Mouse (Mus musculus) heart, adult 2 months (tissue): ENCODE measurements at regions not wholly inside any gene's neighbourhood (a gene's known extent, or its start where the extent isn't known, plus 50 kb on each side); places are given as distances from the start of the nearest gene placed in this dataset.

ENCODE experiments used
- DNase-seq, 2 experiments: peaks; one replicate each; pipeline ENCODE4 v3.0.0; 2021
- H3K27ac ChIP-seq: fragments of 200-600 bp; 2 replicates; pipeline ENCODE4 v1.8.1; 2022
- H3K27me3 ChIP-seq: fragments of 200-500 bp; 2 replicates; pipeline ENCODE4 v1.6.1; 2012; ENCODE audit warnings: mild to moderate bottlenecking, low read length, inconsistent platforms, mixed read lengths; ENCODE audit not compliant: control insufficient read depth, insufficient read depth
- H3K36me3 ChIP-seq: fragments of 200-500 bp; 2 replicates; pipeline ENCODE4 v1.6.1; 2012; ENCODE audit warnings: low read length, inconsistent platforms; ENCODE audit not compliant: control insufficient read depth, insufficient read depth
- H3K4me1 ChIP-seq: fragments of 200-500 bp; 2 replicates; pipeline ENCODE4 v1.6.1; 2011; ENCODE audit warnings: low read length; ENCODE audit not compliant: control insufficient read depth, insufficient read depth
- H3K4me3 ChIP-seq: fragments of 200-600 bp; 2 replicates; pipeline ENCODE4 v1.8.1; 2022
- H3K79me2 ChIP-seq: fragments of 200-500 bp; replicated peaks from 2 replicates; pipeline ENCODE4 v1.6.1; 2012; ENCODE audit warnings: mild to moderate bottlenecking, inconsistent platforms, low read length, moderate library complexity, mixed read lengths; ENCODE audit not compliant: control insufficient read depth, insufficient read depth
- H3K9ac ChIP-seq: fragments of 200-500 bp; 2 replicates; pipeline ENCODE4 v1.6.1; 2012; ENCODE audit warnings: low read depth, mild to moderate bottlenecking, control low read depth, inconsistent platforms, low read length, mixed read lengths
- CTCF ChIP-seq: fragments of 200-600 bp; IDR thresholded peaks from 2 replicates; pipeline ENCODE4 v1.8.1; 2022; ENCODE audit warnings: antibody characterized with exemption, mild to moderate bottlenecking, moderate library complexity
- EP300 ChIP-seq: fragments of 200-500 bp; IDR thresholded peaks from 2 replicates; pipeline ENCODE4 v1.6.1; 2011; ENCODE audit warnings: low read depth, low read length, control low read depth; ENCODE audit not compliant: insufficient read depth
- POLR2A ChIP-seq: fragments of 200-500 bp; IDR thresholded peaks from 2 replicates; pipeline ENCODE4 v1.6.1; 2011; ENCODE audit warnings: mild to moderate bottlenecking, low read depth, low read length, control low read depth; ENCODE audit not compliant: insufficient read depth
- WGBS: fragments of 180-500 bp; shearing (Covaris S2); methylation state at CpG from one replicate; pipeline ENCODE4 v1.1.7; 2018; 5-methylcytosine and 5-hydroxymethylcytosine counted together
- intact Hi-C: fragments of 180-260 bp; cut with DNase I; formaldehyde crosslinking; loops from one replicate; pipeline ENCODE4 v1.15.1; 2025

DNA sequence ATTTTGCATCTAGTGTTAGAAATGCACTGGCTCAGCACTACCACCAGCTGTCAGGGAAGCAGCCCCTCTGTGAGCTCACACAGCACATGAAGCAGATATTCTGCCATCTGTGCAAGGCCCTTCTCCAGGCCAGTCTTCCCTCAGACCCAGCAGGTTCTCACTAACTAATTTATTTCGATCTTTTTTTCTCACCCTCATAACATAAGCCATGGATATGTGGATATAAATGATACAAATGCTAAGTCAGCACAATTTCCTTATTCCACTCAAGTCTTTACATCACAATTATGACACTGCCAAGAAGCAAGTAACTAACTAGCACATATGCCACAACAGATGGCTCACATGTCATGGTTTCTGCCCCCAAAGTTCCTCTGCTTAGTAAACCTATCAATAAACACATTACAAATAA lies 182.3 kb upstream of the Sptlc3 start:
- Histone ChIP-seq H3K9ac (no peak overlapping the region), H3K4me1 (no peaks in the 10 kb centered on the region), H3K27me3 (no peaks in the 10 kb centered on the region), H3K79me2 (no peaks in the 10 kb centered on the region), H3K4me3 (no peak overlapping the region), H3K27ac (no peak overlapping the region), H3K36me3 (no peaks in the 10 kb centered on the region)
- no peak for DNase-seq
- intact Hi-C loops, result no loop called here
- 63% methylated on average over 1 of the region's 1 CpGs for WGBS
- TF ChIP-seq CTCF, result no peak
- no peak for TF ChIP-seq POLR2A
- TF ChIP-seq EP300, result no peak

DNA sequence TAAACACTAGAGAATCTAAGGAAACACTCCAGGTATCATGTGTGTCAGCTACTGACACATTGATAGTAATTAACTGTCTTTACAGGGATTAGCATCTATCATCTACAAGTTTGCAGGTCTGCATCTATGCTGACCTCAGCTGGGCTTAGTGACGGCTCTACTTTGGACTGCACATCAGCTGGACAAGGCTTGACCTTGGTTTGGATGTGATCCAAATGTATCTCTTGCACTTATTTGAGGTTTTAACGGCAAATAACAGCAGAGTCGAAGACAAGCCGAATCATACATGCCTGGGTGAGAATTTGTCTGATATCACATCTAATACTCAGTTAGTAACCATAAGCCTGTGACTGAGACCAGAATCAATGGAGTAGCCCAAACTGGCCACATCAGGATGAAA lies 181.7 kb upstream of the Sptlc3 start:
- no peak overlapping the region for H3K9ac ChIP-seq
- no peak overlapping the region for H3K4me3 ChIP-seq
- H3K4me1 ChIP-seq, result no peaks in the 10 kb centered on the region
- H3K27ac ChIP-seq, result no peak overlapping the region
- no peaks in the 10 kb centered on the region for H3K79me2 ChIP-seq
- TF ChIP-seq CTCF (no peak), EP300 (no peak), POLR2A (no peak)
- no peak for DNase-seq
- no peaks in the 10 kb centered on the region for H3K36me3 ChIP-seq
- intact Hi-C loops, result no loop called here
- no peaks in the 10 kb centered on the region for H3K27me3 ChIP-seq
- WGBS, result 64% methylated on average over 4 of the region's 4 CpGs

DNA sequence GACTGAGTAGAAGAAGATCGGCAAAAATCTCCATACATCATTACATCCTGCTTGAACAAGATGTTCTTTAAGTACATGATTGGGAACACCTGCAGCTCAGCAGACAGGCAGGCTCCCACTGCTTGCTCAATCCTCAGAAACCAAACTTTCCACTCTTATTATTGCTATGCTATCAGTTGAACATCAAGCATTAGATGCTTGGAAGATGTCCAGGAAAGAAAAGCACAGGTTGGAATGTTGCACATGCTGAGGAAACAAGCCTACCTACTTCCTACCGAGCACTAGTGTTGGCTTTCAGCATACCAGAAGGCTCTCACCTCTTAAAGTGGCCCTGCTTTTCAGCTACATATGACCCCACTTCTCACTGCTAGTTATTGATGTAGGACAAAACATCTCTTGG lies 171.2 kb upstream of the Sptlc3 start:
- Histone ChIP-seq H3K27ac (no peak overlapping the region), H3K36me3 (no peaks in the 10 kb centered on the region), H3K4me3 (no peak overlapping the region), H3K27me3 (no peaks in the 10 kb centered on the region), H3K4me1 (no peaks in the 10 kb centered on the region; the same call in 1 of the 2 replicates), H3K9ac (no peak overlapping the region), H3K79me2 (no peaks in the 10 kb centered on the region)
- intact Hi-C loops, result no loop called here
- TF ChIP-seq CTCF, result no peak
- WGBS, result 42% methylated on average over 2 of the region's 2 CpGs
- no peak for DNase-seq

DNA sequence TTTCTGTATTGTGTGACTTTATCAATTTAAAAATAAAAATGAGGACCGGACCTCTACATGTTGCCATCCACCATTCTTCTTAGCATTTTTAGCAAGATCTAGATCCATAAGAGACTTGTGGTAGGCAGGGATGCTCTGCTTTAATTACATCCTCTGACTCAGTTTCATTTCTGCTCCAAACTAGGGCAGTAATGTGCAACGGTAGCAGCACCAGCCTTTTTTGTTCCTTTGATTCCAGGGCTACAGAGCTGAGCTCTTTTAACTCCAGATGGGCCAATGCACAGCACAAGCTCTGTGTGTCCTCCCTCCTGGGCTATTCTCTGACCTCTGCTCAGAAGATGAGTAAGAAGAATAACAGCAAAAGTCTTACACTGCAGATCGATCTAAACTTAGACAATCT lies 168.2 kb upstream of the Sptlc3 start:
- TF ChIP-seq EP300 (no peak), POLR2A (no peak), CTCF (no peak)
- WGBS, result 70% methylated on average over 3 of the region's 3 CpGs
- no peak overlapping the region for H3K9ac ChIP-seq
- H3K27me3 ChIP-seq, result no peaks in the 10 kb centered on the region
- no peak overlapping the region for H3K27ac ChIP-seq
- H3K4me1 ChIP-seq, result no peaks in the 10 kb centered on the region; the same call in 1 of the 2 replicates
- no peak overlapping the region for H3K4me3 ChIP-seq
- no peak for DNase-seq
- intact Hi-C loops, result no loop called here
- no peaks in the 10 kb centered on the region for H3K36me3 ChIP-seq
- H3K79me2 ChIP-seq, result no peaks in the 10 kb centered on the region

DNA sequence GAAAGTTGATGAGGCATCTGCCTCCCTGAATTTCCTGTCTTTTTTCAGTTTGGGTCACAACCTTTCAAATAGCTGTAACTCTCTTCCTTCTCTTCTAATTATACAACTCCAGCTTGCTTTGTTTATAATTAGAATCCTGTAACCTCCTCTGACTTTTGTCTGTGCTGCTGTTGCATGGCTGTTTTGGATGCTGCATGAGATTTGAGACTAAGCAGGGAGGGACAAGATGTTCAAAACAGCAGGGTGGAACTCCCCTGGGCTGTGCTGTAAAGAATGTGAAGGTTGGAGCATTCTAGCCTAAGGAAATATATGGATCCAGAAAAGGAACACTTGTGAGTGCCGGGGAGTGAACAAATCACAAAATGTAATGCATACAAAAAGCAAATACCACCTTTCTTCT lies 159.0 kb upstream of the Sptlc3 start:
- intact Hi-C loops, result no loop called here
- Histone ChIP-seq H3K4me1 (peaks cover 2% of the 10 kb centered on the region), H3K79me2 (no peaks in the 10 kb centered on the region), H3K36me3 (no peaks in the 10 kb centered on the region), H3K9ac (no peak overlapping the region), H3K27me3 (no peaks in the 10 kb centered on the region), H3K27ac (no peak overlapping the region), H3K4me3 (no peak overlapping the region)
- no peak for DNase-seq
- TF ChIP-seq EP300 (no peak), CTCF (no peak)
- WGBS, result 46% methylated on average over 1 of the region's 1 CpGs

DNA sequence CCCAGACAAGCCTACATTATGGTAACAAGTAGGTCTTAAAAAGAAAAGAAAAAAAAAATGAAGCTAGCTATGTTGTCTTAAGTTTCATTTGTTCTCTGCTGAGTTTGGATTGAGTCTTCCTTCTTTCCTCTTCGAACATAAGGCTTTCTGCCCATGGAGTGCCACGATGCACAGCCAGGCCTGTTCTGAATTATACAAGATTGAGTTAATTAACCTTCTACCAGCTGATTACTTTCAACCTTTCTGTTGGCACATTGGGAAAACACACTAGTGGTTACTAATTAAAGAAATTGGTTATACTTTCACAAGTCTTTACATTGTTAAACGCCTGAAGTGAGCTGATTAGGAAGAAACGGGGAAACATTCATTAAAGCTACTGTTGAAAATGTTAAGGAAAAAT lies 155.5 kb upstream of the Sptlc3 start:
- 79% methylated on average over 4 of the region's 4 CpGs for WGBS
- no peak overlapping the region for H3K27ac ChIP-seq
- H3K36me3 ChIP-seq, result no peaks in the 10 kb centered on the region

More for the DNA sequence above, 155.5 kb upstream of the Sptlc3 start:
- H3K4me1 ChIP-seq, result peaks cover 2% of the 10 kb centered on the region
- no peak overlapping the region for H3K9ac ChIP-seq
- H3K4me3 ChIP-seq, result no peak overlapping the region
- TF ChIP-seq CTCF (no peak), EP300 (no peak), POLR2A (no peak)
- intact Hi-C loops, result no loop called here
- H3K79me2 ChIP-seq, result no peaks in the 10 kb centered on the region
- H3K27me3 ChIP-seq, result no peaks in the 10 kb centered on the region
- DNase-seq, result no peak
